Mouse (Mus musculus): ENCODE data around the gene Cnn2. TPM values are rescaled to one million over a fixed set of nuclear protein-coding genes. Genes with fewer than 3 reads are reported as not detected.

Cnn2 gene
- polyA plus RNA-seq, 1 experiment from 2014 or later: 401 TPM

GRCm38 (mm10) chr10:80024229-80025043 lies 36.1 kb downstream of the Cnn2 start:
- H3K27me3 ChIP-seq (ENCODE audit: control insufficient read depth, insufficient read depth, low read depth, low read length): no peaks in the 10 kb centered on the region
- H3K27ac ChIP-seq (ENCODE audit: low read length): no peak overlapping the region
- H3K4me2 ChIP-seq (ENCODE audit: low read depth, low read length): no peak overlapping the region
- no peaks in the 10 kb centered on the region for H3K9me3 ChIP-seq (ENCODE audit: control insufficient read depth, low read length)
- H3K36me3 ChIP-seq (ENCODE audit: control insufficient read depth, insufficient read depth, low read length): no peaks in the 10 kb centered on the region
- 70% methylated on average over 15 of the region's 15 CpGs for WGBS
- H3K4me1 ChIP-seq (replicated peaks; ENCODE audit: control insufficient read depth, insufficient read depth, low read length): peaks cover 11% of the 10 kb centered on the region
- H3K9ac ChIP-seq (ENCODE audit: low read length): no peak overlapping the region
- ATAC-seq (ENCODE audit: low read depth): no peak
- H3K4me3 ChIP-seq (ENCODE audit: low read length): no peak overlapping the region

- Histone ChIP-seq H3K4me1 (replicated peaks; ENCODE audit: control insufficient read depth, insufficient read depth, low read length) (peaks cover 10% of the 10 kb centered on the region; the same call in 1 of the 2 replicates), H3K4me2 (ENCODE audit: low read depth, low read length) (no peak overlapping the region), H3K9ac (ENCODE audit: low read length) (no peak overlapping the region), H3K4me3 (ENCODE audit: low read length) (no peak overlapping the region), H3K27me3 (ENCODE audit: control insufficient read depth, insufficient read depth, low read depth, low read length) (no peaks in the 10 kb centered on the region), H3K36me3 (ENCODE audit: control insufficient read depth, insufficient read depth, low read length) (0 out of 2 replicates have a peak, but pooled peaks cover under 1% of the 10 kb centered on the region), H3K9me3 (ENCODE audit: control insufficient read depth, low read length) (no peaks in the 10 kb centered on the region), H3K27ac (ENCODE audit: low read length) (no peak overlapping the region)
- ATAC-seq (ENCODE audit: low read depth): no peak
- 60% methylated on average over 4 of the region's 4 CpGs for WGBS
These were observed 36.6 kb downstream of the Cnn2 start for GRCm38 (mm10) chr10:80025044-80025347.

GRCm38 (mm10) chr10:80025463-80025862 lies 37.1 kb downstream of the Cnn2 start:
- Histone ChIP-seq H3K9ac (ENCODE audit: low read length) (no peak overlapping the region), H3K36me3 (ENCODE audit: control insufficient read depth, insufficient read depth, low read length) (0 out of 2 replicates have a peak, but pooled peaks cover 2% of the 10 kb centered on the region), H3K27ac (ENCODE audit: low read length) (no peak overlapping the region), H3K4me1 (replicated peaks; ENCODE audit: control insufficient read depth, insufficient read depth, low read length) (peaks cover 9% of the 10 kb centered on the region; the same call in 1 of the 2 replicates), H3K4me2 (ENCODE audit: low read depth, low read length) (no peak overlapping the region), H3K27me3 (ENCODE audit: control insufficient read depth, insufficient read depth, low read depth, low read length) (no peaks in the 10 kb centered on the region), H3K4me3 (ENCODE audit: low read length) (no peak overlapping the region), H3K9me3 (ENCODE audit: control insufficient read depth, low read length) (no peaks in the 10 kb centered on the region)
- WGBS: 75% methylated on average over 10 of the region's 10 CpGs
- no peak for ATAC-seq (ENCODE audit: low read depth)

DNA sequence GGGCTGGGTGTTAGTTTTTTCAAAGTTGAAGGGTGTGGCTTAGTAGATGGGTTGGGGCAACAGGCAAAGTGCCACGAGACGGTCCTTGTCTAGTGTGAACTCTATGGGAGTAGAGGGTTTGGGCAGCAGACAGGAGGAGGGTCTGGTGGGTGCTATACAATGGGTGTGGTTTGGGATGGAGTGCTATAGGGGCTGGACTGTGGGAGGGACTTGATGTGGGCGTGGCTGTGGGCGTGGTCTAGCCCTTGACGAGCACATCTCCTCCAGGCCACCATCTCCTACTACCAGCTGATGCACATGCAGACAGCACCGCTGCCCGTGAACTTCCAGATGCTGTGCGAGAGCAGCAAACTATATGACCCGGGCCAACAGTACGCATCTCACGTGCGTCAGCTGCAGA lies 37.5 kb downstream of the Cnn2 start:
- H3K4me2 ChIP-seq (ENCODE audit: low read depth, low read length): no peak overlapping the region
- H3K27me3 ChIP-seq (ENCODE audit: control insufficient read depth, insufficient read depth, low read depth, low read length): no peaks in the 10 kb centered on the region
- whole genome bisulfite sequencing: 63% methylated on average over 12 of the region's 12 CpGs
- no peak overlapping the region for H3K9ac ChIP-seq (ENCODE audit: low read length)
- peaks cover 6% of the 10 kb centered on the region; the same call in 1 of the 2 replicates for H3K4me1 ChIP-seq (replicated peaks; ENCODE audit: control insufficient read depth, insufficient read depth, low read length)
- peak; percentile 22; the same call in 1 of the 2 replicates for ATAC-seq (ENCODE audit: low read depth)
- H3K4me3 ChIP-seq (ENCODE audit: low read length): no peak overlapping the region
- H3K36me3 ChIP-seq (ENCODE audit: control insufficient read depth, insufficient read depth, low read length): 0 out of 2 replicates have a peak, but pooled peaks cover 2% of the 10 kb centered on the region
- no peaks in the 10 kb centered on the region for H3K9me3 ChIP-seq (ENCODE audit: control insufficient read depth, low read length)
- H3K27ac ChIP-seq (ENCODE audit: low read length): no peak overlapping the region

DNA sequence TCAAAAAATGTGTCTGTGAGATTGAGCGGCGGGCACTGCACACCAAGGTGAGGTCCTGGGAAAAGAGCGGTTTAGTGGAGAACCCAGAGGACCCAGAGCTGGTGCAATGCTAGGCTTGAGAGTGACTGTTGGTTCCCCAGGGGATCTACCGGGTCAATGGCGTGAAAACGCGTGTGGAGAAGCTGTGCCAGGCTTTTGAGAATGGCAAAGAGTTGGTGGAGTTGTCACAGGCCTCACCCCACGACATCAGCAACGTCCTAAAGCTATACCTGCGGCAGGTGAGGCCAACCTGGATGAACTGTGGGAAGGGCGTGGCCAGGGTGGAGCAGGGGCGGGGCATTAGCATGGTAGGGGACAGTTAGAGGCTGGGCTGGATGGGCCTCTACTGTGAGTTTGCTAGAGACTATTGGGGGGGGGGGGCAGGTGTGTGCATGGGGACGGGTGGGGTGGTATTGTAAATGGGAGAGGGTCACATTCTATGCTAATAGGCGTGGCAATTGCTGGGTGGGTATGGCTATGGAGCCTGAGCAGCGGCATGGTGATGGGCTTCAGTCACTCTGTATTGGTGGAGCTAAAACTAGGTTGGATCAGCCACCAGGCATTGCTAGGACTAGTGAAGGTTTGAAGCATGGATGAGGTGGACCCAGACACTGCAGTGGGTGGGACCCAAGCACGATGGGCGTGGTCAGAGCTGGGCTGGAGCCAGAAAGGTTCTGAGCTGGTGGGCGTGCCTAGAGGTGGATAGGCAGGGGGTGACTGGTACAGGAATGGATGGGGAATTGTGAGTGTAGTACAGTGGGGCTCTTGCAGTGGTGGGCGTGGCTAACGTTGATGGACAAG lies 39.5 kb downstream of the Cnn2 start:
- WGBS: 71% methylated on average over 20 of the region's 20 CpGs
- Histone ChIP-seq H3K4me1 (replicated peaks; ENCODE audit: control insufficient read depth, insufficient read depth, low read length) (peaks cover 13% of the 10 kb centered on the region), H3K27ac (ENCODE audit: low read length) (no peak overlapping the region), H3K9ac (ENCODE audit: low read length) (no peak overlapping the region), H3K36me3 (ENCODE audit: control insufficient read depth, insufficient read depth, low read length) (0 out of 2 replicates have a peak, but pooled peaks cover 2% of the 10 kb centered on the region), H3K27me3 (ENCODE audit: control insufficient read depth, insufficient read depth, low read depth, low read length) (no peaks in the 10 kb centered on the region), H3K4me3 (ENCODE audit: low read length) (no peak overlapping the region), H3K9me3 (ENCODE audit: control insufficient read depth, low read length) (no peaks in the 10 kb centered on the region), H3K4me2 (ENCODE audit: low read depth, low read length) (no peak overlapping the region)
- ATAC-seq (ENCODE audit: low read depth): peak; percentile 8; the same call in 1 of the 2 replicates

DNA sequence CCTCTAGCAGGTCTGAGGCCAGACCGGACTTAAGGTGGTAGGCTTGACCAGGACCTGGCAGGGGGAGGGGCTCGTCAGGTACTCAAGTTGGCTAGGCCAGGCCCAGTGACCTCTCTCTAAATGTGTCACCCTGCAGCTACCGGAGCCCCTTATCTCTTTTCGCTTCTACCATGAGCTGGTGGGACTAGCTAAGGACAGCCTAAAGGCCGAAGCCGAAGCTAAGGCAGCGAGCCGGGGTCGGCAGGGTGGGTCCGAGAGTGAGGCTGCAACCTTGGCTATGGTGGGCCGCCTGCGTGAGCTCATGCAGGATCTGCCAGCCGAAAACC lies 40.1 kb downstream of the Cnn2 start:
- H3K4me1 ChIP-seq (replicated peaks; ENCODE audit: control insufficient read depth, insufficient read depth, low read length): peaks cover 19% of the 10 kb centered on the region
- H3K4me3 ChIP-seq (ENCODE audit: low read length): no peak overlapping the region
- no peak overlapping the region for H3K9ac ChIP-seq (ENCODE audit: low read length)
- H3K27ac ChIP-seq (ENCODE audit: low read length): no peak overlapping the region
- 86% methylated on average over 13 of the region's 13 CpGs for WGBS
- H3K27me3 ChIP-seq (ENCODE audit: control insufficient read depth, insufficient read depth, low read depth, low read length): no peaks in the 10 kb centered on the region
- H3K36me3 ChIP-seq (ENCODE audit: control insufficient read depth, insufficient read depth, low read length): 0 out of 2 replicates have a peak, but pooled peaks cover 2% of the 10 kb centered on the region
- no peak for ATAC-seq (ENCODE audit: low read depth)
- H3K9me3 ChIP-seq (ENCODE audit: control insufficient read depth, low read length): no peaks in the 10 kb centered on the region
- no peak overlapping the region for H3K4me2 ChIP-seq (ENCODE audit: low read depth, low read length)

- WGBS: 83% methylated on average over 9 of the region's 9 CpGs
- ATAC-seq (ENCODE audit: low read depth): no peak
- no peak overlapping the region for H3K4me2 ChIP-seq (ENCODE audit: low read depth, low read length)
- H3K27ac ChIP-seq (ENCODE audit: low read length): no peak overlapping the region
- H3K9me3 ChIP-seq (ENCODE audit: control insufficient read depth, low read length): no peaks in the 10 kb centered on the region
- H3K4me3 ChIP-seq (ENCODE audit: low read length): no peak overlapping the region
- H3K4me1 ChIP-seq (replicated peaks; ENCODE audit: control insufficient read depth, insufficient read depth, low read length): peaks cover 27% of the 10 kb centered on the region
- H3K36me3 ChIP-seq (ENCODE audit: control insufficient read depth, insufficient read depth, low read length): peaks cover 2% of the 10 kb centered on the region; the same call in 1 of the 2 replicates
- no peak overlapping the region for H3K9ac ChIP-seq (ENCODE audit: low read length)
- H3K27me3 ChIP-seq (ENCODE audit: control insufficient read depth, insufficient read depth, low read depth, low read length): no peaks in the 10 kb centered on the region
These were observed 41.8 kb downstream of the Cnn2 start for GRCm38 (mm10) chr10:80030191-80030590.

- no peak overlapping the region for H3K4me2 ChIP-seq (ENCODE audit: low read depth, low read length)
- H3K4me1 ChIP-seq (replicated peaks; ENCODE audit: control insufficient read depth, insufficient read depth, low read length): peaks cover 24% of the 10 kb centered on the region
- ATAC-seq (ENCODE audit: low read depth): no peak
- 75% methylated on average over 17 of the region's 17 CpGs for WGBS
- H3K9me3 ChIP-seq (ENCODE audit: control insufficient read depth, low read length): no peaks in the 10 kb centered on the region
- no peak overlapping the region for H3K27ac ChIP-seq (ENCODE audit: low read length)
- no peak overlapping the region for H3K4me3 ChIP-seq (ENCODE audit: low read length)
- no peaks in the 10 kb centered on the region for H3K27me3 ChIP-seq (ENCODE audit: control insufficient read depth, insufficient read depth, low read depth, low read length)
- H3K9ac ChIP-seq (ENCODE audit: low read length): no peak overlapping the region
- peaks cover 8% of the 10 kb centered on the region for H3K36me3 ChIP-seq (ENCODE audit: control insufficient read depth, insufficient read depth, low read length)
These were observed 42.4 kb downstream of the Cnn2 start for GRCm38 (mm10) chr10:80030736-80031135.

DNA sequence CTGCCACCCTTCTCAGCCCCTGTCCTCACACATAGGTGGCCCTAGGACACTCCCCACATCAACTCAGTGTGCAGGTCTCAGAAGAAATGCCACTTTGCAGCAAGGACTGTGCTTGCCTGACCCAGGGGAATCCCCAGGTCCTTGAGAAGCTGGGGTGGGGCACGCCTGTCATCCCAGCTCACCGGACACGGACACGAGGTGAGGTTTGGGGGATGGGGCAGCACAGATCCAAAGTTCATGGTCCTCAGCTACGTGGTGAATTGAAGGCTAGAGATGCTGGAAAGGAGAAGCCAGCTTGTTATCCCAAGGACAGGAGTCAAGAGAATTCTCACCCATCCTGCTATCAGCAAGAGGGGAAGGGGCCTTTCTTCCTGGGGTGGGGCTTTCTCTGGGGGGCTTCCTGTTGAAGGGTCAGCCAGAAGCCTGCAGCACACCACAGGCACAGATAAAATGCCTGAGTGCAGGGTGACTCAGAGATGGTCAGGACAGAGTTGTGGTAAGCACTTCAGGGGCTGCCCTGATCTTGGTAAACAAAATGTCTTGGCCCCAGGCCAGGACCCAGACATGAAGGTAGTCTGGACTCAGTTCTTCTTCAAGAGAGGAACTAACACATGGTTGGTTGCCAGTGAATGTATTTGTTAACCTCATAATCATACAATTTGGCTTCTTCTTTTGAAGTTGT lies 44.6 kb downstream of the Cnn2 start:
- peak; percentile 43; the same call in 1 of the 2 replicates for ATAC-seq (ENCODE audit: low read depth)
- H3K36me3 ChIP-seq (ENCODE audit: control insufficient read depth, insufficient read depth, low read length): peaks cover 27% of the 10 kb centered on the region
- peaks cover 24% of the 10 kb centered on the region for H3K4me1 ChIP-seq (replicated peaks; ENCODE audit: control insufficient read depth, insufficient read depth, low read length)
- peak overlapping the region; percentile 35; the same call in 1 of the 2 replicates for H3K9ac ChIP-seq (ENCODE audit: low read length)
- no peaks in the 10 kb centered on the region for H3K9me3 ChIP-seq (ENCODE audit: control insufficient read depth, low read length)
- no peak overlapping the region for H3K4me2 ChIP-seq (ENCODE audit: low read depth, low read length)
- H3K27me3 ChIP-seq (ENCODE audit: control insufficient read depth, insufficient read depth, low read depth, low read length): no peaks in the 10 kb centered on the region
- WGBS: 12% methylated on average over 5 of the region's 5 CpGs
- peak overlapping the region; percentile 10 for H3K27ac ChIP-seq (ENCODE audit: low read length)
- H3K4me3 ChIP-seq (ENCODE audit: low read length): no peak overlapping the region
